In the genomic region with DNA sequence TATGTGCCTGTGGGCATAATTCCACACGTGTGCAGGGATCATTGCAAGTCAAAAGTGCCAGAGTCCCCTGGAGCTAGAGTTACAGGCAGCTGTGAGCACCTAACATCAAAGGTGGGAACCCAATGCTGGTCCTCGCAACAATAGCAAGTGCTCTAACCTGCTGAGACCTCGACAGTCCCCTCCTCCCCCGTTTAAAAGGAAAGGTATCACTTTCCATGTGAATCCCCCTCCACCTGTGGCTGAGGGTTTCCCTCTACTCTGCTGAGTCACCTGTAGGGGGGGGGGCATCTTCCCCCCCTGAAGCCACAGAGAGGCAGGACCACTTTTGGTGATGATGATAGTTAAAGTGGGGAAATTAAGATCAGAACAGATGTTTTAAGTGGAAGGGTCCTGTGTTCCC, we compare ENCODE assay signal across 16 mouse cellular contexts.
"Had no signal": no experiment of that assay in that cellular context is flagged by ENCODE, and none has a peak within 500 bp of the region (broad histone marks: within the 10 kb centered on the region; RNA-seq: fewer than 3 reads in every experiment).

No protein-coding gene starts in this region.

- H3K9me3 ChIP-seq: lung, embryonic 15.5 days; midbrain, embryonic 15.5 days; neural tube, embryonic 12.5 days; stomach, embryonic 15.5 days had no signal

- H3K36me3 ChIP-seq: lung, embryonic 15.5 days; midbrain, embryonic 13.5 days; midbrain, embryonic 15.5 days; neural tube, embryonic 12.5 days; stomach, embryonic 15.5 days had no signal

- H3K9ac ChIP-seq: liver, postnatal 0 days; lung, embryonic 15.5 days; midbrain, embryonic 13.5 days; midbrain, embryonic 15.5 days; neural tube, embryonic 12.5 days; stomach, embryonic 15.5 days had no signal

- H3K4me1 ChIP-seq: lung, embryonic 15.5 days; megakaryocyte, embryonic 14.5 days; midbrain, embryonic 13.5 days; midbrain, embryonic 15.5 days; neural tube, embryonic 12.5 days; stomach, embryonic 15.5 days had no signal

- DNase-seq: liver, postnatal 0 days; lung, adult 2 months; lung, postnatal 14 days; lung, postnatal 36 days; right cerebral cortex, postnatal 14 days; thymus, adult 2 months; thymus, postnatal 25 days; thymus, postnatal 4 days had no signal

- H3K27ac ChIP-seq: lung, embryonic 15.5 days; macrophage; midbrain, embryonic 13.5 days; midbrain, embryonic 15.5 days; neural tube, embryonic 12.5 days; stomach, embryonic 15.5 days; stomach, postnatal 0 days had no signal

- H3K27me3 ChIP-seq: lung, embryonic 15.5 days; megakaryocyte, embryonic 14.5 days; midbrain, embryonic 13.5 days; midbrain, embryonic 15.5 days; neural tube, embryonic 12.5 days; stomach, embryonic 15.5 days had no signal

- H3K4me3 ChIP-seq: lung, embryonic 15.5 days; megakaryocyte, embryonic 14.5 days; midbrain, embryonic 13.5 days; midbrain, embryonic 15.5 days; neural tube, embryonic 12.5 days; stomach, embryonic 15.5 days had no signal
